Mouse (Mus musculus) gastrocnemius, postnatal 4 days (tissue): ENCODE results near the gene Fxn. TPM values are rescaled to one million over a fixed set of nuclear protein-coding genes. Genes with fewer than 3 reads are reported as not detected.

Experiments used
- DNase-seq, 2 experiments: peaks; one replicate each; pipeline ENCODE4 v3.0.0; 2021 to 2022; ENCODE audit warnings: low spot score in 2 of 2, mixed read lengths in 2 of 2
- long read RNA-seq, 2 experiments: library from polyadenylated mRNA; stranded (forward); transcript quantifications; one replicate each; pipeline ENCODE4 v2.0.0; 2021
- total RNA-seq, 2 experiments: library from RNA; stranded (reverse); gene quantifications; 2 replicates each; pipeline ENCODE4 v1.2.3; 2021

The Fxn gene
- 10 to 100 TPM; 21.9 to 22.2 TPM for total RNA-seq
- long read RNA-seq, experiment 1, transcript Fxn-201 (5 exons, 1,114 nt), result major isoform, 32 of 37 reads
- long read RNA-seq, experiment 1, partial matches to known transcripts, result 1 of 37 reads
- long read RNA-seq, experiment 1, other reads (novel, unspliced or antisense), result 3 of 37 reads
- long read RNA-seq, experiment 2, transcript Fxn-201 (5 exons, 1,114 nt), result major isoform, 34 of 41 reads
- long read RNA-seq, experiment 2, partial matches to known transcripts, result 0 of 41 reads
- long read RNA-seq, experiment 2, other reads (novel, unspliced or antisense), result 3 of 41 reads

- no peak for DNase-seq
Observed at GRCm38 (mm10) chr19:24280601-24281228, at the start of gene Fxn. Gene Fxn (minus strand): TSS chr19:24280605.

- DNase-seq, result no peak
Observed at GRCm38 (mm10) chr19:24327921-24328320, 47.5 kb upstream of the Fxn start.

- DNase-seq, result no peak
Observed at GRCm38 (mm10) chr19:24326969-24327368, 46.6 kb upstream of the Fxn start.

GRCm38 (mm10) chr19:24325692-24326091 is 45.3 kb upstream of the Fxn start:
- no peak for DNase-seq

- no peak for DNase-seq
Observed at GRCm38 (mm10) chr19:24323841-24324613, 43.6 kb upstream of the Fxn start.

GRCm38 (mm10) chr19:24321900-24322311 is 41.5 kb upstream of the Fxn start:
- no peak for DNase-seq

- DNase-seq, result no peak
Observed at GRCm38 (mm10) chr19:24321211-24321899, 41.0 kb upstream of the Fxn start.

GRCm38 (mm10) chr19:24318172-24318571 is 37.8 kb upstream of the Fxn start:
- DNase-seq, result no peak

GRCm38 (mm10) chr19:24317731-24318130 is 37.3 kb upstream of the Fxn start:
- no peak for DNase-seq

GRCm38 (mm10) chr19:24317038-24317591 is 36.7 kb upstream of the Fxn start:
- peak in 1 of 2 experiments; percentile 23 for DNase-seq

GRCm38 (mm10) chr19:24316060-24316725 is 35.8 kb upstream of the Fxn start:
- DNase-seq, result no peak

- no peak for DNase-seq
Observed at GRCm38 (mm10) chr19:24315234-24315633, 34.8 kb upstream of the Fxn start.

GRCm38 (mm10) chr19:24314676-24315075 is 34.3 kb upstream of the Fxn start:
- DNase-seq, result no peak

- DNase-seq, result no peak
Observed at GRCm38 (mm10) chr19:24312556-24313342, 32.3 kb upstream of the Fxn start.

- DNase-seq, result no peak
Observed at GRCm38 (mm10) chr19:24312046-24312445, 31.6 kb upstream of the Fxn start.

- no peak for DNase-seq
Observed at GRCm38 (mm10) chr19:24308305-24308705, 27.9 kb upstream of the Fxn start.

GRCm38 (mm10) chr19:24307271-24308221 is 27.1 kb upstream of the Fxn start:
- DNase-seq, result no peak

- DNase-seq, result no peak
Observed at GRCm38 (mm10) chr19:24306351-24306750, 25.9 kb upstream of the Fxn start.

GRCm38 (mm10) chr19:24302198-24302597 is 21.8 kb upstream of the Fxn start:
- no peak for DNase-seq
